Mouse (Mus musculus) hindbrain, embryonic 16.5 days (tissue): ENCODE results near the gene Sprr4. TPM values are rescaled to one million over a fixed set of nuclear protein-coding genes. Genes with fewer than 3 reads are reported as not detected.

Experiments
- ATAC-seq: fragments of 200-750 bp; cut with Nextera tagmentation; 2 replicates; pipeline ENCODE4 v1.8.0; 2017; ENCODE audit warnings: moderate TSS enrichment, moderate library complexity
- H3K27ac ChIP-seq: fragments of 300-500 bp; sonication (generic); 2 replicates; pipeline ENCODE4 v1.5.1; 2014; ENCODE audit warnings: low read depth, mild to moderate bottlenecking, control low read depth, low read length, moderate library complexity
- H3K27me3 ChIP-seq: fragments of 300-500 bp; sonication (generic); replicated peaks from 2 replicates; pipeline ENCODE4 v1.6.1; 2014; ENCODE audit warnings: low read length; ENCODE audit not compliant: control insufficient read depth, insufficient read depth
- H3K36me3 ChIP-seq: fragments of 300-500 bp; sonication (generic); 2 replicates; pipeline ENCODE4 v1.6.1; 2014; ENCODE audit warnings: mild to moderate bottlenecking, low read length, moderate library complexity, mixed read lengths; ENCODE audit not compliant: control insufficient read depth, insufficient read depth
- H3K4me1 ChIP-seq: fragments of 300-500 bp; sonication (generic); 2 replicates; pipeline ENCODE4 v1.6.1; 2014; ENCODE audit warnings: low read depth, low read length; ENCODE audit not compliant: control insufficient read depth, insufficient read depth
- H3K4me2 ChIP-seq: fragments of 300-500 bp; sonication (generic); 2 replicates; pipeline ENCODE4 v1.6.1; 2014; ENCODE audit warnings: mild to moderate bottlenecking, low read length, control low read depth, moderate library complexity
- H3K4me3 ChIP-seq: fragments of 300-500 bp; sonication (generic); 2 replicates; pipeline ENCODE4 v1.5.1; 2014; ENCODE audit warnings: mild to moderate bottlenecking, low read length, control low read depth, moderate library complexity
- H3K9ac ChIP-seq: fragments of 300-500 bp; sonication (generic); 2 replicates; pipeline ENCODE4 v1.6.1; 2014; ENCODE audit warnings: low read depth, mild to moderate bottlenecking, control low read depth, low read length, moderate library complexity
- H3K9me3 ChIP-seq: fragments of 300-500 bp; sonication (generic); 2 replicates; pipeline ENCODE4 v1.6.1; 2014; ENCODE audit warnings: mild to moderate bottlenecking, low read length, moderate library complexity; ENCODE audit not compliant: control insufficient read depth
- WGBS: fragments of 180-500 bp; shearing (Covaris S2); extraction: QIAGEN DNeasy Blood & Tissue Kit; methylation state at CpG from one replicate; pipeline ENCODE4 v1.1.7; 2014; 5-methylcytosine and 5-hydroxymethylcytosine counted together
- polyA plus RNA-seq: library from polyadenylated mRNA; unstranded; fragments of >200 nt; fragmentation: Nextera tagmentation; extraction: Ambion mirVana; gene quantifications from 2 replicates; pipeline ENCODE4 v1.2.1, GENCODE M21; 2015

Sprr4 gene
- polyA plus RNA-seq, 1 experiment from 2014 or later, result not detected

- Histone ChIP-seq H3K36me3 (no peaks in the 10 kb centered on the region), H3K27me3 (no peaks in the 10 kb centered on the region), H3K9ac (no peak overlapping the region), H3K4me2 (no peak overlapping the region), H3K9me3 (no peaks in the 10 kb centered on the region), H3K4me1 (no peaks in the 10 kb centered on the region), H3K4me3 (no peak overlapping the region), H3K27ac (no peak overlapping the region)
- WGBS, result 93% methylated on average over 2 of the region's 2 CpGs
- no peak for ATAC-seq
These were observed 30.2 kb downstream of the Sprr4 start for GRCm38 (mm10) chr3:92470111-92470510.

GRCm38 (mm10) chr3:92467424-92467823 is 32.9 kb downstream of the Sprr4 start:
- Histone ChIP-seq H3K4me3 (no peak overlapping the region), H3K4me2 (no peak overlapping the region)

GRCm38 (mm10) chr3:92466576-92466975 is 33.7 kb downstream of the Sprr4 start:
- 92% methylated on average over 1 of the region's 1 CpGs for WGBS
- H3K9ac ChIP-seq, result no peak overlapping the region

More at GRCm38 (mm10) chr3:92467424-92467823, 32.9 kb downstream of the Sprr4 start:
- Histone ChIP-seq H3K36me3 (no peaks in the 10 kb centered on the region), H3K27ac (no peak overlapping the region), H3K4me1 (no peaks in the 10 kb centered on the region), H3K9ac (no peak overlapping the region), H3K9me3 (no peaks in the 10 kb centered on the region), H3K27me3 (no peaks in the 10 kb centered on the region)
- no peak for ATAC-seq

GRCm38 (mm10) chr3:92458620-92459019 is 41.7 kb downstream of the Sprr4 start, which contains the start of gene Sprr3:
Sprr3 (minus strand) TSS chr3:92458720.
- Histone ChIP-seq H3K9ac (no peak within 1 kb of the TSS), H3K36me3 (no peaks in the 10 kb centered on the region), H3K9me3 (no peaks in the 10 kb centered on the region), H3K4me1 (no peaks in the 10 kb centered on the region), H3K27ac (no peak within 1 kb of the TSS), H3K4me3 (no peak within 1 kb of the TSS), H3K4me2 (no peak within 1 kb of the TSS), H3K27me3 (no peaks in the 10 kb centered on the region)
- 72% methylated on average over 2 of the region's 2 CpGs for WGBS
- ATAC-seq, result no peak

More at GRCm38 (mm10) chr3:92466576-92466975, 33.7 kb downstream of the Sprr4 start:
- Histone ChIP-seq H3K4me3 (no peak overlapping the region), H3K4me1 (no peaks in the 10 kb centered on the region), H3K36me3 (no peaks in the 10 kb centered on the region), H3K27ac (no peak overlapping the region), H3K27me3 (no peaks in the 10 kb centered on the region), H3K9me3 (no peaks in the 10 kb centered on the region), H3K4me2 (no peak overlapping the region)
- ATAC-seq, result no peak

- Histone ChIP-seq H3K27ac (no peak overlapping the region), H3K9me3 (no peaks in the 10 kb centered on the region), H3K27me3 (no peaks in the 10 kb centered on the region), H3K4me3 (no peak overlapping the region), H3K4me1 (no peaks in the 10 kb centered on the region), H3K9ac (no peak overlapping the region), H3K36me3 (no peaks in the 10 kb centered on the region), H3K4me2 (no peak overlapping the region)
- no peak for ATAC-seq
- WGBS, result 86% methylated on average over 5 of the region's 5 CpGs
These were observed 45.1 kb downstream of the Sprr4 start for GRCm38 (mm10) chr3:92455151-92455550.

Other genes with a start within 250 kb of the Sprr4 start
- not detected in 2 replicates for gene Sprr2a3, start 215.1 kb downstream of the Sprr4 start, polyA plus RNA-seq
- 0.97 TPM in 1 of 2 replicates, not detected in the other for gene Sprr2b, start 183.9 kb downstream of the Sprr4 start, polyA plus RNA-seq
- gene Sprr2d, start 161.4 kb downstream of the Sprr4 start, polyA plus RNA-seq, result not detected in 2 replicates
- gene Sprr2e, start 148.3 kb downstream of the Sprr4 start, polyA plus RNA-seq, result not detected in 2 replicates
- gene Sprr2f, start 135.3 kb downstream of the Sprr4 start, polyA plus RNA-seq, result not detected in 2 replicates
- not detected in 2 replicates for gene Sprr2h, start 114.8 kb downstream of the Sprr4 start, polyA plus RNA-seq
- gene Sprr2i, start 92.5 kb downstream of the Sprr4 start, polyA plus RNA-seq, result not detected in 2 replicates
- not detected in 2 replicates for gene Sprr2j-ps, start 82.4 kb downstream of the Sprr4 start, polyA plus RNA-seq
- gene Gm9774, start 71.1 kb downstream of the Sprr4 start, polyA plus RNA-seq, result 6.1 and 18.1 TPM in 2 replicates
- gene Sprr2k, start 67.9 kb downstream of the Sprr4 start, polyA plus RNA-seq, result not detected in 2 replicates
- gene Sprr1b, start 61.7 kb downstream of the Sprr4 start, polyA plus RNA-seq, result not detected in 2 replicates
- not detected in 2 replicates for gene Sprr3, start 41.8 kb downstream of the Sprr4 start, polyA plus RNA-seq
- 0.20 and 0.59 TPM in 2 replicates for gene Sprr1a, start 14.6 kb downstream of the Sprr4 start, polyA plus RNA-seq
- gene 2310046K23Rik, start 34.0 kb upstream of the Sprr4 start, polyA plus RNA-seq, result not detected in 2 replicates
- not detected in 2 replicates for gene Ivl, start 73.2 kb upstream of the Sprr4 start, polyA plus RNA-seq
- not detected in 2 replicates for gene Smcp, start 88.5 kb upstream of the Sprr4 start, polyA plus RNA-seq
- not detected in 2 replicates for gene 2210017I01Rik, start 107.0 kb upstream of the Sprr4 start, polyA plus RNA-seq
- gene Lce6a, start 121.2 kb upstream of the Sprr4 start, polyA plus RNA-seq, result not detected in 2 replicates
- not detected in 2 replicates for gene Lce1a1, start 147.8 kb upstream of the Sprr4 start, polyA plus RNA-seq
- gene Lce1b, start 156.4 kb upstream of the Sprr4 start, polyA plus RNA-seq, result not detected in 2 replicates
- gene Lce1a2, start 169.8 kb upstream of the Sprr4 start, polyA plus RNA-seq, result not detected in 2 replicates
- gene Lce1c, start 178.8 kb upstream of the Sprr4 start, polyA plus RNA-seq, result not detected in 2 replicates
- gene Lce1d, start 186.7 kb upstream of the Sprr4 start, polyA plus RNA-seq, result not detected in 2 replicates
- not detected in 2 replicates for gene Lce1e, start 208.6 kb upstream of the Sprr4 start, polyA plus RNA-seq
- gene Lce1f, start 219.9 kb upstream of the Sprr4 start, polyA plus RNA-seq, result not detected in 2 replicates
- gene Gm38119, start 238.6 kb upstream of the Sprr4 start, polyA plus RNA-seq, result not detected in 2 replicates